Mouse (Mus musculus) gastrocnemius, adult 8-10 months (tissue): ENCODE measurements at regions not wholly inside any gene's neighbourhood (a gene's known extent, or its start where the extent isn't known, plus 50 kb on each side); places are given as distances from the start of the nearest gene placed in this dataset.

Source experiments
- DNase-seq, 2 experiments: peaks; one replicate each; pipeline ENCODE4 v3.0.0; 2022; ENCODE audit warnings: low spot score in 2 of 2

DNA sequence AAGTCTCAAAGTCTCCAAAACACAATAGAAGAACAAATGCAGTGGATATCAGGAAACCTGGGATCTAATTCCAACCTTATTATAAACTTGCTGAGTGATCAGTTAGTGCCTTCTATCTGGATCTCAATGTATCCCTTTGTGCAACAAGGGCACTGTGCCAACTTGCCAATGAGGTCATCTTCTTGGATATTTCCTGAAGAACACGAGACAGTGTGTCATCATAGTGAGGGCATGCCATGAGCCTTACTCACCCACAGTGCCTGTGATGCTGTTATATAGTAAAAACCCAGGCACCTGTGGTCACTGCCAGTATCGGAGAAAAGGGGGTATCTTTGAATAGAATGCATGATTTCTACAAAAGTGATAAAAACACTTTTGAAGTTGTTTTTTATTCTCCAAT is 60.2 kb upstream of the Cd34 start:
- DNase-seq = peak; percentile 14 to 18

DNA sequence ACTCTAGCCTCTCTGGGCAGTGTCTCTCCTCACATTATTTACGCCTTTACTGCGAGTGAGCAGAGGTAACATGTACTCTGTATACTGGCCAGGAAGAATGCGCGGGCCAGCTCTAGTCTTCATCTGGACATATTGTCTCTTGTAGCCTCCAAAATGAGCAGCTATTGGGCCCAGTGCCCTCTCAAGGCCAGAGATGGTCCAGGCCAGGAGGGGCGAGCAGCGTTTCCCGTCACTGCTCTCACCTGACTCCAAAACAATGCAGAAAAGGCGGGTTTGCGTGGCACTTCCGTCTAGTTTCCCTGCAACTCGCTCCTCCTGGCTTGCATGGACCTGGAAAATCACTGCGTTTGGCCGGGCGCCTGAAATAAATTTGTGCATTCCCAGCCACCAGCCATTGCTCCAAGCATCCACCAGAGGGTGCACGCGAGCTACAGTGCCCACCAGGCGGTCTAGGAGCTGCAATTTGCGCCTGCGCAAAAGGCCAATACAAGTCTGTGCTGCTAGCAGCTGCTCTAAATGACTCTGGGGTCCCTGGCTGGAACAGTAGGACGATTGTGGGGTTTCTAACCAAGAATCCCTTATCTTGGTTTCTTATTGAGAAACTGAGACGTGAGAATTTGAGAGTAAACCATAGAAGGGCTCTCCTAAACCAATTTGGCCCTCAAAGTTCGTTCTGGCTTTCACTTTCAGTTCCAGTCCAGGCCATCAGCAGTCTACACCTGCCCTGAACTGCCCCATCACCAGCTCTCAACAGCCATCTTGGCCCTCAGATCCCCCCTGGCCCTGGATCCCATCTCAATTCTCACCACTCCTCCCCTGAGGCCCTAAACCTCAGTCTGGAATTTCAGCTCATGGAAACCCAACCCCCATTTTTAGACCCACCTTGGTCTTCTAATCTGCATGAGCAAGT is 59.0 kb upstream of the Cd34 start:
- peak; percentile 93 to 94 for DNase-seq

DNA sequence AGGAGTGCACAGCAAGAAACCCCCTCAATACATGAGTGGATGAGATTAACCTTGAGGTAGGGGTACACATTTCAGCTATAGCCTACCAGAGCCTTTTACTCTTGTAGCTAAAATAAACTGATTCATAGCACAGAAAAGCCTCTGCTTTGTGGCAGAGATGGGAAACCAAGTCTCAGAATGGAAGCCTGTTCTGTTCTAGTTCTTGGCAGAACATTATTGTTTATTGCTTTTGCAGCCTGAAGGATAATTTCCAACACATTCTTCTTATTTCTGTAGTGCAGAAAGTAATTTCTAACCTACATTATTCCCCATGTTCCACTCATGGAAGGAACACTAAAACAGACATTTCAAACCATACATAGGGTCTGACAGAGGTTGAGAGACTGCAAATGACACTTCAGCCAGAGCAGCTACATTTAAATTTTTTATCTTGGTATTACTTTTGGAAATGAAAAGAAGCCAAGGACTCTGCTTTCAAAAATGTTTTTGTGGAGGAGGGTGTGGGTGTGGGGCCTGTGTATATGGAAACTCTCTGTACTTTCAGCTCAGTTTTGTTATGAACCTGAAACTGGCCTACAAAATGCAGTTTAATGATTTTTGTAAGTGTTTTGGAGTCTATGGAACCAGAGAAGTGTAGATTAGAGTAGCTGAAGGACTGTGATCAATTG is 56.9 kb upstream of the Cd34 start:
- no peak for DNase-seq

DNA sequence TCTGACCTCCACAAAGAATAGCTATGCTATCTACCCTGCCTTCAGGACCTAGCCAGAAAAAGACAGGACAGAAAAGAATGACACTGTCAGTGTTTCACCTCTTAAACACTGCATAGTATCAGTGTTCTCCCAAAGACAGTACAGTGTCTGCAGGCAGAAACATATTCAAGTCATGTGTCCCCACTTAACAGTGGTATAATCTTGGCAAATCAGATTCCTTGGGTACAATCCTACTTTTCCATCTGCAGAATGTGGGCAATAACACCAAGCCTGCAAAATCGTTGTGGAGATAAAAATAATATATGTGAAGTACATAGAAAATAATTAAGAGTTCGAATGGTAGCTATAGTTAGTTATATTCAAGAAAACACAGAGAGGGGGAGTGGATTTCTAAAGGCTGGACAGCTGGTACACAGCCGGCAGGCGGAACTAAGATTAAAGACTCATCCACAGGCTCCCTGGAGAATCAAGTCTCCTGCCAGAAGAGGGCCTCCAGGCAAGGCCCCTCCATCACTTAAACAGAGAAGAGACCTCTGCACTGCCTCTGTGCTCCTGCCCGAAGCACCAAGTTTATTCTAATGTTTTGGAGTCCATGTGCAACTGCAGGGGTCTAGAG is 53.4 kb upstream of the Cd34 start:
- DNase-seq = peak in 1 of 2 experiments; percentile 19

DNA sequence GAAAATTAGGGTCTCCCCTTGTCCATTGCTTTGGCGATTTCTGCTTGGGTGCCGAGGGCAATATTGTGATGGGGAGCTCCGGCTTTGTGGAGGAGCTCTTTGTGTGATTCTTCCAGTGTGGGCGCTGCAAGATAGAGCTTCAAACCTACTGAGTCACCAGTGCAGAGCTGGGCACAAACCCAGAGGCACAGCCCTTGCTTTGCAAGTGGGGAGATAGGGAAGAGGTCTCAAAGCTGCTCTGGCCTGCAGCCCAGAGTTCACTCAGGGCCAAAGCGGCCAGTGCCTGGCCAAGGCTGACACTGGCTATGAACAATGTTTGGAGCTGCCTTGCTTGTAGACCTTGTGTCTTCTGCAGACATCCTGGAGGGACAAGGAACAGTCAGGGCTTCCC is 52.9 kb upstream of the Cd34 start:
- peak; percentile 77 to 80 for DNase-seq
